Mouse (Mus musculus): ENCODE results near the gene She. TPM values are rescaled to one million over a fixed set of nuclear protein-coding genes. Genes with fewer than 3 reads are reported as not detected.
"Not testable (repeated sequence)": the region's sequence is repeated elsewhere in the genome, so short reads cannot be mapped to it uniquely, and the experiment has no call there.

Gene She
- polyA plus RNA-seq, 1 experiment: not detected

GRCm38 (mm10) chr3:89799476-89799875 is 31.7 kb upstream of the She start:
- H3K4me1 ChIP-seq (ENCODE audit: control insufficient read depth): no peaks in the 10 kb centered on the region
- peaks cover 17% of the 10 kb centered on the region for H3K27me3 ChIP-seq (ENCODE audit: control insufficient read depth)
- no peak for TF ChIP-seq TAL1 (IDR thresholded peaks at IDR 0.05; ENCODE audit: low read length)
- TF ChIP-seq GATA1 (IDR thresholded peaks at IDR 0.05; ENCODE audit: low read length): no peak

GRCm38 (mm10) chr3:89800078-89800477 is 31.1 kb upstream of the She start:
- not testable (repeated sequence) for H3K4me1 ChIP-seq (ENCODE audit: control insufficient read depth); H3K4me3 ChIP-seq (replicated peaks); H3K36me3 ChIP-seq (ENCODE audit: control insufficient read depth); H3K9me3 ChIP-seq (ENCODE audit: control insufficient read depth, low read length)
- H3K27me3 ChIP-seq (ENCODE audit: control insufficient read depth): peaks cover 17% of the 10 kb centered on the region

More at GRCm38 (mm10) chr3:89799476-89799875, 31.7 kb upstream of the She start:
- Histone ChIP-seq H3K36me3 (ENCODE audit: control insufficient read depth) (no peaks in the 10 kb centered on the region), H3K4me3 (replicated peaks) (no peak overlapping the region), H3K9me3 (ENCODE audit: control insufficient read depth, low read length) (no peaks in the 10 kb centered on the region)

- H3K36me3 ChIP-seq (ENCODE audit: control insufficient read depth): no peaks in the 10 kb centered on the region
- H3K27me3 ChIP-seq (ENCODE audit: control insufficient read depth): peaks cover 13% of the 10 kb centered on the region
- H3K4me1 ChIP-seq (ENCODE audit: control insufficient read depth): no peaks in the 10 kb centered on the region
- H3K4me3 ChIP-seq (replicated peaks): no peak overlapping the region
- no peaks in the 10 kb centered on the region for H3K9me3 ChIP-seq (ENCODE audit: control insufficient read depth, low read length)
- TF ChIP-seq GATA1 (IDR thresholded peaks at IDR 0.05; ENCODE audit: low read length) (no peak), TAL1 (IDR thresholded peaks at IDR 0.05; ENCODE audit: low read length) (no peak)
These were observed 30.2 kb upstream of the She start for GRCm38 (mm10) chr3:89800774-89801506.

GRCm38 (mm10) chr3:89801507-89801847 is 29.7 kb upstream of the She start:
- Histone ChIP-seq H3K9me3 (ENCODE audit: control insufficient read depth, low read length) (peaks cover 3% of the 10 kb centered on the region; the same call in 1 of the 2 replicates), H3K4me3 (replicated peaks) (no peak overlapping the region), H3K27me3 (ENCODE audit: control insufficient read depth) (peaks cover 7% of the 10 kb centered on the region), H3K36me3 (ENCODE audit: control insufficient read depth) (no peaks in the 10 kb centered on the region), H3K4me1 (ENCODE audit: control insufficient read depth) (peaks cover 4% of the 10 kb centered on the region)
- TF ChIP-seq GATA1 (IDR thresholded peaks at IDR 0.05; ENCODE audit: low read length) (no peak), TAL1 (IDR thresholded peaks at IDR 0.05; ENCODE audit: low read length) (no peak)

GRCm38 (mm10) chr3:89802876-89803275 is 28.3 kb upstream of the She start:
- Histone ChIP-seq H3K36me3 (ENCODE audit: control insufficient read depth) (no peaks in the 10 kb centered on the region), H3K4me1 (ENCODE audit: control insufficient read depth) (peaks cover 15% of the 10 kb centered on the region), H3K4me3 (replicated peaks) (no peak overlapping the region), H3K27me3 (ENCODE audit: control insufficient read depth) (peaks cover 7% of the 10 kb centered on the region), H3K9me3 (ENCODE audit: control insufficient read depth, low read length) (peaks cover 5% of the 10 kb centered on the region; the same call in 1 of the 2 replicates)
- TF ChIP-seq TAL1 (IDR thresholded peaks at IDR 0.05; ENCODE audit: low read length) (no peak), GATA1 (IDR thresholded peaks at IDR 0.05; ENCODE audit: low read length) (no peak)

GRCm38 (mm10) chr3:89805179-89805578 is 26.0 kb upstream of the She start:
- Histone ChIP-seq H3K4me3 (replicated peaks) (no peak overlapping the region), H3K36me3 (ENCODE audit: control insufficient read depth) (no peaks in the 10 kb centered on the region; the same call in 1 of the 2 replicates), H3K9me3 (ENCODE audit: control insufficient read depth, low read length) (peaks cover 5% of the 10 kb centered on the region; the same call in 1 of the 2 replicates), H3K4me1 (ENCODE audit: control insufficient read depth) (peaks cover 37% of the 10 kb centered on the region), H3K27me3 (ENCODE audit: control insufficient read depth) (peaks cover 5% of the 10 kb centered on the region)
- TF ChIP-seq TAL1 (IDR thresholded peaks at IDR 0.05; ENCODE audit: low read length): no peak
- no peak for TF ChIP-seq GATA1 (IDR thresholded peaks at IDR 0.05; ENCODE audit: low read length)

- Histone ChIP-seq H3K9me3 (ENCODE audit: control insufficient read depth, low read length) (peaks cover 5% of the 10 kb centered on the region; the same call in 1 of the 2 replicates), H3K4me3 (replicated peaks) (no peak overlapping the region), H3K27me3 (ENCODE audit: control insufficient read depth) (peaks cover 5% of the 10 kb centered on the region), H3K36me3 (ENCODE audit: control insufficient read depth) (no peaks in the 10 kb centered on the region; the same call in 1 of the 2 replicates), H3K4me1 (ENCODE audit: control insufficient read depth) (peaks cover 37% of the 10 kb centered on the region)
- no peak for TF ChIP-seq TAL1 (IDR thresholded peaks at IDR 0.05; ENCODE audit: low read length)
- no peak for TF ChIP-seq GATA1 (IDR thresholded peaks at IDR 0.05; ENCODE audit: low read length)
These were observed 24.4 kb upstream of the She start for GRCm38 (mm10) chr3:89806751-89807150.

- H3K9me3 ChIP-seq (ENCODE audit: control insufficient read depth, low read length): peaks cover 5% of the 10 kb centered on the region; the same call in 1 of the 2 replicates
- H3K4me3 ChIP-seq (replicated peaks): no peak overlapping the region
- H3K27me3 ChIP-seq (ENCODE audit: control insufficient read depth): peaks cover 9% of the 10 kb centered on the region
- TF ChIP-seq TAL1 (IDR thresholded peaks at IDR 0.05; ENCODE audit: low read length) (no peak), GATA1 (IDR thresholded peaks at IDR 0.05; ENCODE audit: low read length) (no peak)
- peaks cover 37% of the 10 kb centered on the region for H3K4me1 ChIP-seq (ENCODE audit: control insufficient read depth)
- no peaks in the 10 kb centered on the region; the same call in 1 of the 2 replicates for H3K36me3 ChIP-seq (ENCODE audit: control insufficient read depth)
These were observed 24.0 kb upstream of the She start for GRCm38 (mm10) chr3:89807171-89807570.

GRCm38 (mm10) chr3:89807881-89808280 is 23.3 kb upstream of the She start:
- peaks cover 37% of the 10 kb centered on the region for H3K4me1 ChIP-seq (ENCODE audit: control insufficient read depth)
- no peak; the same call in 2 of the 3 replicates for TF ChIP-seq TAL1 (IDR thresholded peaks at IDR 0.05; ENCODE audit: low read length)
- peak; percentile 26; the same call in 1 of the 2 replicates for TF ChIP-seq GATA1 (IDR thresholded peaks at IDR 0.05; ENCODE audit: low read length)
- peaks cover 14% of the 10 kb centered on the region for H3K27me3 ChIP-seq (ENCODE audit: control insufficient read depth)
- peak overlapping the region; percentile 63 for H3K4me3 ChIP-seq (replicated peaks)
- H3K36me3 ChIP-seq (ENCODE audit: control insufficient read depth): no peaks in the 10 kb centered on the region; the same call in 1 of the 2 replicates
- H3K9me3 ChIP-seq (ENCODE audit: control insufficient read depth, low read length): peaks cover 5% of the 10 kb centered on the region; the same call in 1 of the 2 replicates

Data from erythroblast, embryonic 14.5 days (primary cell).